Mouse (Mus musculus): ENCODE measurements around the gene Bod1. TPM values are rescaled to one million over a fixed set of nuclear protein-coding genes. Genes with fewer than 3 reads are reported as not detected.

Gene Bod1
- polyA plus RNA-seq (2014; fragmentation: Illumina TruSeq; extraction: RNeasy Lipid Tissue Mini Kit (QIAGEN cat#74804); ENCODE audit: low replicate concordance) = 4.1 TPM

DNA sequence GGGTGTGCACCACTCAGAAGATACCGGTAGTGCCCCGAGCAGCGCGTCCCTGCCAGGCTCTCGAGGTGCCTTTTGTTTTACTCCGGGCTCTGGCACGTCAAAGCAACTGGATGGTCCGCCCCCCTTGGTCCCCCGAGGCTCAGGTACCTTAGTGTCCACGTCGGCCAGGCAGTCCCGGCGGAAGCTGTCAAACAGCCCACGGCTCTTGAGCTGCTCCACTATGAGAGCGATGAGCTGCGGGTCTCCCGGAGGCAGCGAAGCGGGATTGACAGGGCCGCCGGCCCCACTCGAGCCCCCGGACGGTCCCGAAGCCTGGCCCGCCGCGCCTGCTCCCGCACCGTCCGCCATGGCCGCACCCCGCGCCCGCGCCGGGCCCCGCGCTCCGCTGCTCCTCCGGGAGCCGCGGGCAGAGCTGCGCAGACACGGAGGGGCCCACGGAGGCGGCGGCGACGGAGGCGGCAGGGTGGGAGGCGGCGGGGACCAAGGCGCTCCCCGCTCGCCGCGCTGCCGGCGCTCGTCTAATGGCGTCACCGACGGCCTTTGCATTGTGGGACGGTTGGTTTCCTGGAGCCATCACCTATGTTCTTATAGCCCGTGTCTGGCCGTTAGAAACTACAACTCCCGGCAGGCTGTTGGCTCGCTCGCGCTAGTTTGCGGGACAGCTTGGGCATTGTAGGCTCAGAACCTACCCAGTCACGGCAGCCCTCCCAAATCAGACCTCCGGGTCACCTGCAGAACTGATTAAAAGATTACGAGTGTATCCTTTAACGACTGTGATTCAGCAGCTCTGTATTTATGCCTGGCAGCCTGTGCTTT lies at the start of gene Bod1:
Gene Bod1 (minus strand): TSS at position 532 of the 816 bp plus-strand sequence.

Other genes starting within 250 kb of the Bod1 start
- gene Cpeb4, start 200.3 kb upstream of the Bod1 start, polyA plus RNA-seq (2014; fragmentation: Illumina TruSeq; extraction: RNeasy Lipid Tissue Mini Kit (QIAGEN cat#74804); ENCODE audit: low replicate concordance) = 98.4 TPM